Mouse (Mus musculus) olfactory bulb, adult 2 months (tissue): ENCODE data around the gene Klhdc7b.

Experiments used
- CTCF ChIP-seq: fragments of 200-500 bp; IDR thresholded peaks from 2 replicates; pipeline ENCODE4 v1.5.1; 2012; ENCODE audit warnings: low read depth, mild to moderate bottlenecking, low read length, moderate library complexity; ENCODE audit not compliant: insufficient read depth
- POLR2A ChIP-seq: fragments of 200-500 bp; IDR thresholded peaks from 2 replicates; pipeline ENCODE4 v1.6.1; 2012; ENCODE audit warnings: mild to moderate bottlenecking, low read depth, low read length, moderate library complexity; ENCODE audit not compliant: insufficient read depth

GRCm38 (mm10) chr15:89374340-89374739, 10.4 kb upstream of the Klhdc7b start:
- TF ChIP-seq CTCF (no peak), POLR2A (no peak)
